Mouse (Mus musculus) heart, embryonic 14.5 days (tissue): ENCODE results near the gene Grin2c. TPM values are rescaled to one million over a fixed set of nuclear protein-coding genes. Genes with fewer than 3 reads are reported as not detected.

Source experiments
- ATAC-seq: fragments of 200-750 bp; cut with Nextera tagmentation; 2 replicates; pipeline ENCODE4 v1.8.0; 2017; ENCODE audit warnings: low read depth, moderate TSS enrichment; ENCODE audit not compliant: insufficient number of reproducible peaks, insufficient read depth, low FRiP score
- H3K27ac ChIP-seq, 2 experiments: fragments of 200-500 bp in 1 of 2; fragments of 300-500 bp in 1 of 2; sonication (generic) in 1 of 2; replicated peaks in 1 of 2; 2 replicates each; pipeline ENCODE4 v1.5.1; 2012 to 2014; ENCODE audit warnings: low read depth in 2 of 2, low read length in 2 of 2, control low read depth in 1 of 2, mild to moderate bottlenecking in 1 of 2, mixed read lengths in 1 of 2; ENCODE audit not compliant: control insufficient read depth in 1 of 2, insufficient read depth in 1 of 2
- H3K27me3 ChIP-seq: fragments of 300-500 bp; sonication (generic); 2 replicates; pipeline ENCODE4 v1.6.1; 2014; ENCODE audit warnings: mild to moderate bottlenecking, low read length, control low read depth; ENCODE audit not compliant: control insufficient read depth, insufficient read depth
- H3K36me3 ChIP-seq: fragments of 300-500 bp; sonication (generic); 2 replicates; pipeline ENCODE4 v1.6.1; 2014; ENCODE audit warnings: mild to moderate bottlenecking, control low read depth, low read length, mixed read lengths; ENCODE audit not compliant: control insufficient read depth, insufficient read depth
- H3K4me1 ChIP-seq, 2 experiments: fragments of 200-500 bp in 1 of 2; fragments of 300-500 bp in 1 of 2; sonication (generic) in 1 of 2; 2 replicates each; pipeline ENCODE4 v1.6.1; 2012 to 2014; ENCODE audit warnings: low read length in 2 of 2, control low read depth in 1 of 2, mixed read lengths in 1 of 2; ENCODE audit not compliant: control insufficient read depth in 2 of 2, insufficient read depth in 2 of 2
- H3K4me2 ChIP-seq: fragments of 300-500 bp; sonication (generic); 2 replicates; pipeline ENCODE4 v1.6.1; 2014; ENCODE audit warnings: mild to moderate bottlenecking, low read length
- H3K4me3 ChIP-seq, 2 experiments: fragments of 200-500 bp in 1 of 2; fragments of 300-500 bp in 1 of 2; sonication (generic) in 1 of 2; 2 replicates each; pipeline ENCODE4 v1.5.1; 2012 to 2014; ENCODE audit warnings: low read length in 2 of 2, mild to moderate bottlenecking in 2 of 2, control low read depth in 1 of 2, low read depth in 1 of 2, moderate library complexity in 1 of 2; ENCODE audit not compliant: control insufficient read depth in 1 of 2, insufficient read depth in 1 of 2
- H3K9ac ChIP-seq: fragments of 300-500 bp; sonication (generic); 2 replicates; pipeline ENCODE4 v1.6.1; 2014; ENCODE audit warnings: mild to moderate bottlenecking, low read length
- H3K9me3 ChIP-seq: fragments of 300-500 bp; sonication (generic); 2 replicates; pipeline ENCODE4 v1.6.1; 2016; ENCODE audit warnings: low read length, control low read depth; ENCODE audit not compliant: control insufficient read depth
- WGBS: fragments of 180-500 bp; shearing (Covaris S2); extraction: QIAGEN DNeasy Blood & Tissue Kit; methylation state at CpG from one replicate; pipeline ENCODE4 v1.1.7; 2014; 5-methylcytosine and 5-hydroxymethylcytosine counted together
- polyA plus RNA-seq: library from polyadenylated mRNA; unstranded; fragments of >200 nt; fragmentation: Nextera tagmentation; extraction: Ambion mirVana; gene quantifications from 2 replicates; pipeline ENCODE4 v1.2.1, GENCODE M21; 2014

The Grin2c gene
- polyA plus RNA-seq, 1 experiment from 2014 or later, result 0.15 TPM

DNA sequence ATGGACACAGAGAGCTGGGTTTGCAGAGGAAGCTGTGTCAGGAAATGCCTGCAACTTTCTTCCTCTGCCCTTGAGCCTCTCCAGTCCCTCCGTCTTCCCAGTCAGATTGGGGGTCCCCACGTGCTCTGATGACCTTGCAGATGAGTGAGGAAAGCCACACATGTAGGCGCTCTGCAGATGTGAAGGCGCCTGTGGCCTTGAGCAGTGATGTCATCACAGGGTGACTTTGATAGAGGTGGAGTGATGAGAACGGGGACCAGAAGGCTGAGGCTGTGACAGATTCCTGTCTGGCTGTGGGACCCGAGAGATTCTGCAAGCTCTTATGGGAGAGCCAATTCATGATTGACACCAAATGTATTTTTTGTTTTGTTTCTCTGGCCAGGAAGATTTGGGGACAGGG lies 43.2 kb downstream of the Grin2c start:
- H3K27me3 ChIP-seq, result no peaks in the 10 kb centered on the region
- peak overlapping the region; percentile 30 to 83; a peak in 3 of 4 replicates for H3K27ac ChIP-seq
- H3K9me3 ChIP-seq, result no peaks in the 10 kb centered on the region
- no peaks in the 10 kb centered on the region for H3K36me3 ChIP-seq
- peak overlapping the region; percentile 54 for H3K9ac ChIP-seq
- H3K4me3 ChIP-seq, result no peak overlapping the region
- peaks cover 71 to 83% of the 10 kb centered on the region in 2 experiments for H3K4me1 ChIP-seq
- no peak for ATAC-seq
- 12% methylated on average over 6 of the region's 6 CpGs for WGBS
- no peak overlapping the region for H3K4me2 ChIP-seq

DNA sequence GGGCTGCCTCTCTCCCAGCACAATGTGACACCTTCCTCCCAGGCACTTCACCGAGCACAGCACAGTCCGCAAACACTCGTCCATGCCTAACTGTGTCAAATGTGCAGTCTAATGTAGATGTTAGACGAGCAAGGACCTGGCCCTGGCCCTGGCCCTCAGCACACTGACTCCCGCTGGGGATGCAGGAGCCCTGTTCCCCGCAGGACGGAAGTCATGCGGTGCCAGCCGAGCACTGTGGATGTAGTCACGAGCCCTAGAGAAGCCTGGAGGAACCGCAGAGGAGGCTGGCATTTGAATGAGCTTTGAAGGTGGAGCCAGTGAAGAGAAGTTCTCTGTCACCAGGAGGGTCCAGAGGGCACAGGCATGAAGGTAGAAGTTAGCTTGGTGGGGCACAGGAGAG lies 43.6 kb downstream of the Grin2c start:
- peak overlapping the region; percentile 54 for H3K9ac ChIP-seq
- H3K4me1 ChIP-seq, result peaks cover 75 to 84% of the 10 kb centered on the region in 2 experiments
- no peak for ATAC-seq
- peak overlapping the region; percentile 82 to 83 for H3K27ac ChIP-seq
- H3K36me3 ChIP-seq, result no peaks in the 10 kb centered on the region
- 42% methylated on average over 11 of the region's 11 CpGs for WGBS
- no peaks in the 10 kb centered on the region for H3K9me3 ChIP-seq
- no peaks in the 10 kb centered on the region for H3K27me3 ChIP-seq
- H3K4me2 ChIP-seq, result peak overlapping the region; percentile 44
- H3K4me3 ChIP-seq, result no peak overlapping the region

DNA sequence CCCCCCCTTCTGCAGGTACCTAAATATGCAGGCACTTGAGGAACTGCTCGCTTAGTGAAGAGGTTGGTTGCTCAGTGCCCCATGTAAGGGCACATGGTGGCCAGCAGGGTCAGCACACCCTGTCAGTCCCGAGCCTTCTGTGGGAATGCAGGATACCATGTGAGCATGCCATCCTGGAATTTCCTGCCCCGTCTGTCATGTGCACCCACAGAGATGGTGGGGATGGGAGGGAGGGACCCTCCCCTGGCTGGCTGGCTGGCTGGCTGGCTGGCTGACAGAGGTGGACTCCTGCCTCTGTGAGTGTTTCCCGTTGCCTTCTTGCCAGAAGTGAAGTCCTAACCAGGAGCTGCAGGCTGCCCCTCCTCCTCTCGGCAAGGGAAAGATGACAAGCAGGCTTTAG lies 44.5 kb downstream of the Grin2c start:
- Histone ChIP-seq H3K27ac (peak overlapping the region; percentile 82 to 83), H3K4me3 (no peak overlapping the region), H3K9ac (peak overlapping the region; percentile 54), H3K4me1 (peaks cover 75 to 87% of the 10 kb centered on the region in 2 experiments), H3K27me3 (no peaks in the 10 kb centered on the region), H3K36me3 (no peaks in the 10 kb centered on the region), H3K4me2 (peak overlapping the region; percentile 44), H3K9me3 (no peaks in the 10 kb centered on the region)
- peak; percentile 65 for ATAC-seq
- 4% methylated on average over 5 of the region's 5 CpGs for WGBS

DNA sequence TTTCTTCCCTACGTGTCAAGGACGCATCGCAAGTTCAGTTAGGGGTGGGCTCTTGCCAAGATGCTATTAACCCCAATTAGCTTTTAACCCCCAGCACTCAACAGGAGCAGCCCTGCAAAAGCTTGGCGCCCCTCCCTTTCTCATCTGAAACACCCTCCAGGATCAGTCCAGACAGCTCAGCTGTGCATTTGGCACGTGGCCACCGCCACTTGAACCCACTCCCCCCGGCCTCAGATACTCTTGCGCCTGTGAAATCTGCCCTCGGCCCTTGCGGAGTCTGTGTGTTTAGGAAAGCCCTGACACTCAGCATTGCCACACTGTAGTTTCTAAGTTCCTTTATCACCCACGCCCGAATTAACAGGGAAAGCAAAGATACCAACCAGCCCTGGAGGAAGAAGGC lies 45.0 kb downstream of the Grin2c start:
- Histone ChIP-seq H3K4me1 (peaks cover 76 to 86% of the 10 kb centered on the region in 2 experiments), H3K27ac (peak overlapping the region; percentile 82 to 83), H3K4me3 (peak overlapping the region in 1 of 2 experiments; percentile 4; a peak in 1 of 4 replicates), H3K36me3 (no peaks in the 10 kb centered on the region), H3K4me2 (peak overlapping the region; percentile 44), H3K9me3 (no peaks in the 10 kb centered on the region), H3K9ac (0 out of 2 replicates have a peak overlapping the region, but pooled peaks have one; percentile 16), H3K27me3 (no peaks in the 10 kb centered on the region)
- ATAC-seq, result peak; percentile 52
- 6% methylated on average over 12 of the region's 12 CpGs for WGBS

DNA sequence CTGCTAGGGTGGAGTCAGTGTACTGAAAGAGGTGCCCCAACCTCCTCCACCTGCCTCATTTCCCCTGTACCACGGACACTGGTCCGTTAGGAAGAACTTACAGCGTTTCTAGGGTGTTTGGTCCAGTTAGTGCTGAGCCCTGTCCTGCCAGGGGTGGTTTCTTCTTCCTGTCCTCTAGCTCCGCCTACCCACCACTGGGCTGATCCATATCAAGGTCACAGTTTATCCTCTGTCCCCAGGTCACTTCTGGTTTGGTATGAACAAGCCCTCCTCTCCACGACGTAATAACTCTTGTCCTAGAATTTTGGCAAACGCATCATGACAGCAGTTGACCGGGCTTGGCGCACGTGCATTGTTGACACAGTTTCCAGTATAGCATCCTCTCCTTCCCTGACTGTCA lies 47.4 kb downstream of the Grin2c start:
- H3K9ac ChIP-seq, result no peak overlapping the region
- H3K4me1 ChIP-seq, result peaks cover 63 to 78% of the 10 kb centered on the region in 2 experiments
- no peak overlapping the region for H3K4me2 ChIP-seq
- whole genome bisulfite sequencing, result 86% methylated on average over 10 of the region's 10 CpGs
- peak overlapping the region; percentile 32 to 47; a peak in 3 of 4 replicates for H3K27ac ChIP-seq
- no peak for ATAC-seq
- no peaks in the 10 kb centered on the region for H3K9me3 ChIP-seq
- H3K27me3 ChIP-seq, result no peaks in the 10 kb centered on the region
- H3K4me3 ChIP-seq, result no peak overlapping the region
- no peaks in the 10 kb centered on the region for H3K36me3 ChIP-seq

DNA sequence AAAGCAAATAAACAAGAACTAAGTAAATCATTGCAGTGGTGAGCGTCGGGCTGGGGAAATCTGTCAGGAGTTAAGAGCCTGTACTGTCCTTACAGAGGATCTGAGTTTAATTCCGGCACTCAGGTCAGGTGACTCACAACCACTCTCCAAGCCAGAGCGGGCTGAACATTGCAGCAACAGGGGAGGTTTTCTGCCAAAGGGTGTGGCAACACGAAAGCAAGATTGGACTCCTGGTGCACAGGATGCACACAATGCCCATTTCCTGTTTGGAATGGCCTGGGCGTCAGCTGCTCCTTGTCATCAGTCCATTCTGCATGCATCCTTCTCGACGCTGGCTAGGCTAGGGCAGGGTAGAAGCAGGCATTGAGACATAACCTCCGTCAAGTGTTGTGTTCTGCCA lies 47.8 kb downstream of the Grin2c start:
- H3K4me3 ChIP-seq, result no peak overlapping the region

DNA sequence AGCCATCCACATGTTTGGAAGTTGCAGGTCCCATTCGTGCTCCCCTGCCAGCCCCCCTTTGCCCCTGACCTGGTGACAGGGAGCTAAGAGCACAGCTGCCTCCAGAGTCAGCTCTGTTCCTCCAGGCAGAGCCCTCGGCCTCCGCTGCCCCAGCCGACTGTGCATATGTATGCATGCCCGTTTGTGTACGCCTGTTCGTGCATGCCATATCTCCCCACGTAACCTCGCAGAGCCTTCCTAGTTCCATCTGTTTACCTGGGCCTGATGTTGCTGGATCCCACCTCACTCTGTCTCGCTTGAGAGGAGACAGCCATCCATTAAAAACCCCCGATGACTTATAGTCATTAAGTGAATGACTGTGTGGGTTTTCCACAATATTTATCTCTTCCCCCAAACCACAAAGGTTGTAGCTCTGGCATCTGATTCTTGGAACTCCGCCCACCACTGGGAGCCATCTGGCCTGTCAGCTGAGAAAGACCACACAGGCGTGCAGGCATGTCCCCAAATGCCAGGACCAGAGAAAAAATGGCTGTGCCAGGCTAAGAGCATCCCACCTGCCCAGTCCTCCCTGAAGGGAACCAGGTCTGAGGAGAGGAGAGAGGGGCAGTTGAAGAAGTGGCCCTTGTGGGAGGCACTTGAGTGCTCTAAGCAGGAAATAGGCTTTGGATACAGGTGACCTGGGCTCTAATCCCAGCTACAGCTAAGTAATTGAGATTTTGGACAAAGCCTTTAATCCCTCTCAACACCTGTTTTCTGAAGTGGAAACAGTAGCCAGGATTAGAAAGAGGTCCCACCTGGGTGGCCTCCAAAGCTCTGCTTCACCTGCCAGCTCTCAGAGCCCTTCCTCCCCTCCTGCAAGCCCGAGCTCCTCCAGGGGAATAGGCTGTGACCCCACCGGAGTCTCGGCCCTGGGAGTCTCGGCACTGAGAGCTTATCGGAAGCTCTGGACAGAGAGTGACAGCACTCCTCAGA lies 49.3 kb downstream of the Grin2c start:
- H3K36me3 ChIP-seq, result no peaks in the 10 kb centered on the region
- H3K4me2 ChIP-seq, result no peak overlapping the region
- no peak for ATAC-seq
- 53% methylated on average over 18 of the region's 18 CpGs for WGBS
- H3K27ac ChIP-seq, result no peak overlapping the region
- H3K4me3 ChIP-seq, result no peak overlapping the region
- no peak overlapping the region for H3K9ac ChIP-seq
- peaks cover 45 to 60% of the 10 kb centered on the region in 2 experiments for H3K4me1 ChIP-seq
- no peaks in the 10 kb centered on the region for H3K27me3 ChIP-seq
- no peaks in the 10 kb centered on the region for H3K9me3 ChIP-seq

More for the DNA sequence above, 47.8 kb downstream of the Grin2c start:
- H3K9ac ChIP-seq, result 0 out of 2 replicates have a peak overlapping the region, but pooled peaks have one; percentile 30
- ATAC-seq, result no peak
- peaks cover 60 to 75% of the 10 kb centered on the region in 2 experiments for H3K4me1 ChIP-seq
- H3K27ac ChIP-seq, result peak overlapping the region; percentile 32 to 47
- H3K9me3 ChIP-seq, result no peaks in the 10 kb centered on the region
- 23% methylated on average over 9 of the region's 9 CpGs for WGBS
- no peaks in the 10 kb centered on the region for H3K27me3 ChIP-seq
- H3K36me3 ChIP-seq, result no peaks in the 10 kb centered on the region
- no peak overlapping the region for H3K4me2 ChIP-seq
